Mouse (Mus musculus): ENCODE results near the gene Reg3d.
A peak's percentile ranks its signal among the peaks of the same experiment; 100 is the strongest.
"Not testable (repeated sequence)": the region's sequence is repeated elsewhere in the genome, so short reads cannot be mapped to it uniquely, and the experiment has no call there.

Gene Reg3d

GRCm38 (mm10) chr6:78378765-78379164 lies at the start of gene Reg3d:
Gene Reg3d, minus strand, starts transcription at chr6:78378865.
- DNase-seq, result no peak

- DNase-seq, result no peak
These were observed 46.8 kb upstream of the Reg3d start for GRCm38 (mm10) chr6:78425497-78425896.

GRCm38 (mm10) chr6:78422411-78422810 lies 43.7 kb upstream of the Reg3d start, which contains the start of gene Reg1:
Gene Reg1, plus strand, starts transcription at chr6:78422711.
- DNase-seq, result not testable (repeated sequence)

DNA sequence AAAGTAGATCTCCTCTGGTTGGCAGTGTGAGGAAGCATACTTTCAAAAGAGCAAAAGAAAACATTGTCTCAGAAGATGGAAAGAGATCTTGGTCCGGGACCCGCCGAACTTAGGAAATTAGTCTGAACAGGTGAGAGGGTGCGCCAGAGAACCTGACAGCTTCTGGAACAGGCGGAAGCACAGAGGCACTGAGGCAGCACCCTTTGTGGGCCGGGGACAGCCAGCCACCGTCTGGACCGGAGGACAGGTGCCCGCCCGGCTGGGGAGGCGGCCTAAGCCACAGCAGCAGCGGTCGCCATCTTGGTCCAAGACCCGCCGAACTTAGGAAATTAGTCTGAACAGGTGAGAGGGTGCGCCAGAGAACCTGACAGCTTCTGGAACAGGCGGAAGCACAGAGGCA lies 16.7 kb upstream of the Reg3d start, which contains the start of gene Reg2:
Reg2 (plus strand) TSS at position 301 of the 400 bp plus-strand sequence.
- DNase-seq, result not testable (repeated sequence)

GRCm38 (mm10) chr6:78385609-78386008 lies 6.9 kb upstream of the Reg3d start:
- no peak for DNase-seq

DNA sequence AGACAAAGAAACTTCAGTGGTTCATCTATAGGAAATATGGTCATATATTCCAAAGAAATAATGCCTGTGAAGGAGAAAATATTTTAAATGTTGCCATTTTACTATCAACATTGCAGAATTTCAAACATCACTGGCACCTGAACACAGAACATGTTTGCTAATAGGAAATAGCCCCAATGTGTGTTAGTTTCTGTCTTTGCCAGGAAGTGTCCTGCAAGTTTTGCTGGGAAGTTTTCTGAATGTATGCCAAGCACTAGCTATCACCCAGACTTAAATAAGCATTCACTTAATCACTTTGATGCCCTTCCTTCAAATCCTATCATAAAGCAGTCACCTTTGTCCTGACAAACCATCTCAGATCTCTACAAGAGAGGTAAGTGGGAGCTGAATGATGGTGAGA lies 1.7 kb upstream of the Reg3d start, which contains the start of gene Reg3a:
Reg3a (plus strand) TSS at position 301 of the 400 bp plus-strand sequence.
- DNase-seq, result no peak

- DNase-seq, result no peak
These were observed 8.3 kb downstream of the Reg3d start, which contains the start of gene Reg3b for GRCm38 (mm10) chr6:78370357-78370756. Gene Reg3b, plus strand, starts transcription at chr6:78370657.

DNA sequence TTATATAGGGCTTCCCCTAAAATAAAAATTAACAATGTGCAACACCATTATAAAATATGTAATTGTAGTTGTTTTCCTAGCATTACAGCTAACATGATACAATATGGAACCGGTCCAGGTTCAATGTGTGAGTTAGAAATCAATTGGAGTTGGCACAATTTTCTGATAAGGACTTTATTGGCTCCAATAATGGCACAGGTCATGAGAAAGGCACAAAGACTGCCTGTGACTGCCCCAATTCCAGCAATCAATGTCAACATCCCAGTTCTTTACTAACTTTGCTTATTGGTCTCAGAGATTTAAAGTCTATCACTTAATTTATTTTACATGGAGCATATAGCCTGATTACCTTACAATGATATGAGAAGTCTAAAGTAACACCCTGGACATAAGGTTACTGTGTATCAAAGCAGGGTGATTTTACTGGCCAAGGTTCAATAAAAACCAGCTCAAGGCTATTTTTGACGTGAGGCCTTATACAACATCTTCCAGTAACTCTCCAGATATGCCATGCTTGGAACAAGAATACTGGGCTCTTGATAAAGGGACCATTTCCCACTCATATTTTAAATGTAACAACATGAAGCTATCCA lies 16.6 kb downstream of the Reg3d start:
- no peak for DNase-seq

DNA sequence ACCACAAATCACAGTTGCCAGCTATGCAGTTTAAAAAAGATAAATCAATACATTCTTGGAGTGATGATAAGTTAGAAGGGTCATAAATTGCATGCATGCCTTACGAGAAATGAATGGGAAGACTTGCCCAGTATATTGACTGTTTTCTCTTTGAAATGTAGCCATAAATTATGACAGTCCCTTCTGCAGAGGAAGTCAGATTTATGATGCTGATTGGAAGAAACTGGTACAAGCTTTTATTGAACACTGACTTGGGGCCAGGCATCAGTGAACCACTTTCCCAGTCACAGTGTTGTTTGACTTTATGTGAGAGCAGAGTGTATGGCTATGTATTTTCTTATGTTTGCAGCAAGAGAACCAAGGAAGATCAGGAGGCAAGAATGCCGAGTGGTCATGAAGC lies 37.0 kb downstream of the Reg3d start:
- no peak for DNase-seq

GRCm38 (mm10) chr6:78340296-78340695 lies 38.4 kb downstream of the Reg3d start:
- peak; percentile 14 for DNase-seq

- DNase-seq, result no peak
These were observed 46.6 kb downstream of the Reg3d start for GRCm38 (mm10) chr6:78331919-78332569.

GRCm38 (mm10) chr6:78329166-78329565 lies 49.5 kb downstream of the Reg3d start:
- no peak for DNase-seq

DNA sequence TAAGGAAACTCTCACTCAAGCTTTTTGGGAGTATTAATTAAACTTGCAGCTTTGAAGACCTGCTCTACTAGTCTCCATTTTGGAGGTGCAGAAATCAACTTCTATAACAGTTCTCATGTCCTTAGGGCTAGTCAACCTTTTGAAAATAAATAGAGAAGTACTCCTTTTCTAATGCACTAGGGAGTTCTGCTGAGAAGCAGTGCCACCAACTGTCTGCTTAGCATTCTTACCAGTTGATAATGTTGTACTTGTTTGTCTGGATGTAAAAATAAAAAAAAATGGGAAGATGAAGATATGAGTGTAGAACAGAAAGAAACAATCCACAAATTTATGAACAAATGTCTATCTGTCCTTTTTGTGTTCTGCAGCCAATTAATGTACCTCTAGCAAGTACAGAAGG lies 50.9 kb downstream of the Reg3d start:
- no peak for DNase-seq
